Mouse (Mus musculus) forelimb bud, embryonic 11.5 days (tissue): ENCODE measurements at regions not wholly inside any gene's neighbourhood (a gene's known extent, or its start where the extent isn't known, plus 50 kb on each side); places are given as distances from the start of the nearest gene placed in this dataset.
"Not testable (repeated sequence)": the region's sequence is repeated elsewhere in the genome, so short reads cannot be mapped to it uniquely, and the experiment has no call there.

ENCODE experiments used
- DNase-seq: peaks from one replicate; pipeline ENCODE4 v3.0.0-alpha.2; 2012; ENCODE audit warnings: low read depth, low spot score

DNA sequence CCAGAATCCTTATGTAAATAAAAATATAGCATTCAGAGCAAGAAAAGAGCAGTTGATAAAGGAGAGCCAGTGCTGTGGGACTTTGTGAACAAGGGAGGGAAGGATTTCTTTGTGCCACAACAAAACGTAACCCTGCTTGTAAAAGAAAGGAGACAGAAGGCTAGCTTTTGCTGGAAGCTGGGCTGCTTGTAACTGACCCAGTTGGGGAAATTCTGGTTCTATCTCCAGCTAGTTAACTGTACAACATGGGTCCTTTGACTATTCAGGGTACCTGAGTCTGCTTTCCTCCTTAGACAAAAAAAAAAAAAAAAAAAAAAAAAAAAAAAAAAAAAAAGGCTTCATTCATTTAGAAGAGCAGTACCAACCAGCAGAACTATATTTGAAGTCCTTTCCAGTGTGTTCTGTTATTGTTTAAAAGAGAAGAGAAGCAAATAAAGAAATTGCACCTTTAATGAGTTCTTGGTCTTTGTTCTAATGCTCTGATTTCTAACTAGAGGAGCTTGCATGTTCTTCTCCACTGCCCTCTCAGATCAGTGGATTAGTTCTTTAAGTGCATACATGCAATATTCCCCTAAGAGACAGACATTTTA is 345.8 kb upstream of the Pou3f2 start:
- DNase-seq, result no peak

DNA sequence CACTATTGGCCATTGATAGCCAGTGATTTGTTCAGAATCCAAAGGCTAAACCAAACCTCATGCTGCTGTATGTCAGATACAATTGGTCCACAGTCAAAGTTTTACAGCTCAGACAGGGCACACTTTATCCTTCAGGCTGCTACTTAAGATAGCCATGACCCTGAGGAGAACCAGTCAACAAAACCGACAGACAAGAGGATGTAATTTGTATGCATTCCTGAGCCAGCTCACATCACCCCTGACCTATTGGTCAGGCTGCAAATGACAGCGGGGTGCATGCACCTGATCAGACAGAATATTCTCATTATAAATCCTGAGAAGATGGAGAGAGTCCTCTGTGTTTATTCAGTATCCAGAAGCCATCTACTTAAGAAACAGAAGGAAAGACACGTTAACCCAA is 315.5 kb upstream of the Pou3f2 start:
- DNase-seq, result no peak

DNA sequence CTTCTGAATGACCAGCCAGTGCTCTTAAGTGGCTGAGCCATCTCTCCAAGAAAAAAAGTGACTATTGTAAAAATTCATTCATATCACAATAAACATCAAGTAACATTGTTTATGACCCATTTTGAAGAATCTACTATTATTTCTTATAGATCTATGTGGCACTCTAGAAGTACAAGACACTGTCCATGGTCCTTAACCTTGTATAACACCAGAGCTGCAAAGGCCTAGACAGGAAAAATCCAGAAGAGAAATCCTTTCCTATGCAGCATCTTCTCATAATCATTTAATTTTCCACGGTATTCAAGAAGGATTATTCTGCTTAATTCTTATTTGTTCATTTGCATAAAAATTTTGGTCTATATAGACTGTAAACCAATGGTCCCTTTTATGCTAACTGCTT is 304.7 kb upstream of the Pou3f2 start:
- no peak for DNase-seq

DNA sequence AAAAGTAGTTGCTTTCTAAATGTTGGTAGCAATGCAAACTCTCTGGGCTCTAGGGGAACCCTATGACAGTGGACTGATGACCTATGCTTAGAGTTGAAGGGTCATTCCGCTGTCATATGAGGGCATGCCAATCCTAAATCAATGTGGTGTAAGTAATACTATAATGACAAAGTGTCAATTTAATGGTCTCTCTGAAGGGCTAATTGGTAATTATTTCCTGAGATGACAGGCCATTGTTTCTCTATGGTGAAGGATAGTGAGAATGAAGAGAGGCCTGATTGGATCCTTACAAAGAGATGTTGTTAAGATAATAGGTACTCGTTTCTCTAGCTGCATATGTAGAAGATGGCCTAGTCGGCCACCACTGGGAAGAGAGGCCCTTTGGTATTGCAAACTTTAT is 299.7 kb upstream of the Pou3f2 start:
- DNase-seq, result no peak

DNA sequence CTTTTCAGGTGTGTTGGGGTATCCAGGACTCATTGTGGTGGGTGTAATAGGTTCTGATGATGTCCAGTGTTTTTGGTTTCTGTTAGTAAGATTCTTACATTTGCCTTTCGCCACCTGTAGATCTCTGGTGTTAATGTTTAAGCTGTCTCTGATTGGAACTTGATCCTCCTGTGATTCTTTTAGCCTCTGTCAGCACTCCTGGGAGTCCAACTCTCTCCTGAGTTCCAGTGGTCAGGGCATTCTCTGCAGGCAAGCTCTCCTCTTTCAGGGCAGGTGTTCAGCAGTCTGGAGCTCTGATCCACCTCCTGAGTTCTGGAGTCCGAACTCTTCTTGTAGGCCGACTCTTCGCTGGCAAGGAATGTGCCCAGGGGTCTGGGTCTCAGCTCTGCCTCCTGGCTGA is 274.9 kb upstream of the Pou3f2 start:
- DNase-seq, result not testable (repeated sequence)
